Mouse (Mus musculus) frontal cortex, adult (tissue): ENCODE data around the gene Epop.

Experiments
- ATAC-seq: cut with Nextera tagmentation; 2 replicates; pipeline ENCODE4 v1.9.2; 2017; ENCODE audit warnings: mild to moderate bottlenecking, moderate library complexity, mixed read lengths; ENCODE audit not compliant: low TSS enrichment

The Epop gene

GRCm38 (mm10) chr11:97628568-97629518, 659 bp downstream of the Epop start:
- ATAC-seq = no peak; the same call in 1 of the 2 replicates

- no peak for ATAC-seq
Measured at GRCm38 (mm10) chr11:97628303-97628567, 1.3 kb downstream of the Epop start.

DNA sequence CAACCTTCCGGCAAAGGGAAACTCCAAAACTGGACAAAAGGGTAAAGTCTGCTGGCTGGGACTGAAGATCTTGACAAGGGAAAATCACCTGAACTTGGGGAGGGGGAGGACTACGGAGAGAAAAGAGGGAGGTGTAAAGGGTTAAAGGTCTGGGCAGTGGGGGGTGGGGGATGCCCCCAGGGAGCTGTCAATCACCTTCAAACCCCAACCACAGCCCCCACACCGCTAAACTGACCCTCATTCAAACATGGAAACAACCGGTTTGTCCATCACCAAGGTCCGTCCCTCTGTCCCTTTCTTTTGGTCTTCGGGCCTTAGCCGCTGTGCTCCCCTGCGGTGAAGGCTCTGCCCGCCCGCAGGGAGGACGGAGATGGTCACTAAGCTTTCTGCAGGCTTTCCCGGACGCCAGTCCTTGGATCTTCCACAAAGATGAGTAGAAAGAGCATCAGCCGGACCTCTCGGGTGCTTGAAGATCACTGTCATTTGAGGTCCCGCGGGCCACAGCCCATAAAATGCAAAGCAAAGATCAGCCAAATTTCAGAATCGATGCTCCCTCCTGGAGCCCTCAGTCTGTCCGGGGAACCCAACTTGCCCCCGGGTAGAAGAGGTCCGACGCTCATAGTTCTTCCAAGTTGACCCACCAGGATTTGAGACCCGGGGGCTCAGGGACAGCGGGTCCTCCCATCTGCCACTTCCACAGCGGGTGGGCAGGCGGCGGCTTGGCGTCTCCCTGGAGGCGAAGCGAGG, 1.8 kb downstream of the Epop start:
- ATAC-seq = no peak

DNA sequence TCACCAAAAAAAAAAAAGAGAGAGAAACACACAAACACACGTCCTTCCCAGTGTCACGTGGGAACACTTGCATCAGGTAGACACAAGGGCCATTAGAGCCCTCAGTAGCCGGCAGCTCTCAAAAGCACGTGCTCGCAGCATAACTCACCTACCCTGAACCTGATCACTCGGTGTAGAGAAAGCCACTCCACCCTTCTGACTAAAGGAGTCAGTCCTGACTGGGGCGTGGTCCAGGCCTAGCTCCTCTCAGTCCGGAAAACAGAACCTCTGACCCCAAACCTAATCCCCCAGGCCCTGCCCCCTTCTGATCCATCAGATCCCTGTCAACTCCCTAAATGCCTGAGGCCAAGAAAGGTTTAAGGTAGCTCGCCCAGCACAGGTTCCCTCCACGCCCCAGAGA, 2.7 kb downstream of the Epop start:
- no peak for ATAC-seq

DNA sequence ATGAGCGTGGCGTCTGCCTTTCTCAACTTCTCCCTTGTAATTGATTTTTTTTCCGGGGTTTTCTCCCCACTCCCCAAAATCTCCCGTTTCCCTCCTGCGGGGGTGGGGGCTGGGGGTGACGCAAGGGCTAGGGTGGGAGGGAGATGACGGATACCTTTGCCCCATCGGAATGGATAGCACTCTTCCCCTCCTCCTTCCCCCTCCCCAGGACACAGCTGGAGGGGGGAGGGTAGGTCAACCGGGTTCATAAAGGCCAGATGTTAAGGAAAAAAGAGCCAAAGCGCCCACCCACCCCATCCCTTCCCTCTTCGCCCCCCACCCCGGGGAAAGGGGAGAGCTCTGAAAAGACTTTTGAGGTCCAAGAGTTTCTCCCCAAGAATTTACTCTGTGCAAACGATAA, 3.1 kb downstream of the Epop start:
- ATAC-seq = no peak

GRCm38 (mm10) chr11:97625551-97625950, 4.0 kb downstream of the Epop start:
- no peak for ATAC-seq

DNA sequence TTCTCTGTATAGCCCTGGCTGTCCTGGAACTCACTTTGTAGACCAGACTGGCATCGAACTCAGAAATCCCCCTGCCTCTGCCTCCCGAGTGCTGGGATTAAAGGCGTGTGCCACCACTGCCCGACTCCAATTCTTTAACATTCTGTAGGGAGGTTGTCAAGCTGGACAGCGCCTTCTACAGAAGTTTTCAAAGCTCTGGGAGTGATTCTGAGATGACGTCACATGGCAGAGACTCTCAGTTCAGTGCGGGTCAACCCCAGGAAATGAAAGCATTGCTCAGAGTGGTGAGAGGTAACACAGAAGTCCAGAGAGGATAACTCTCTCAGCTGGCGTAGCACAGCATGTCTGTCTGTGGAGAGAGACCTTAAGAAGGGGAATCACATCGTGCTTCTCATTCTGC, 6.3 kb downstream of the Epop start:
- ATAC-seq = no peak

DNA sequence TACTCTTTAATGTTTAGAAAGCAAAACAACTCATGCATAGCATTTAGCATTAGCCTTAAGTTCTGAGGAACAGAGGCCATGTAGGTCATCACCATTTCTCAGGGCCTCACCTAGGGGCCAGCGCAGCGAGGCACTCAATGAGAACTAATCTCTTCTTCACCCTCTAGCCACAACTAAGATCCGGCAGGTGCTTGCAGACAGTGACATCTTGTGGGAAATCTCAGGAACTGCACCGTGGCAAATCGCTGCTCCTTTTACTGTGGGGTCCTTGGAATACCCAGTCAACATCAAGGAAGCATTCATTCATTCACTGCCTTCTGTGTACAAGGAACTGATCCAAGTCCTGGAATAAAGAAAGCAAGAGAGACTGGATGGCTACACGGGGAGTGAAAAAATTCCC, 7.1 kb downstream of the Epop start:
- ATAC-seq = 0 out of 2 replicates have a peak, but pooled peaks have one; percentile 32

DNA sequence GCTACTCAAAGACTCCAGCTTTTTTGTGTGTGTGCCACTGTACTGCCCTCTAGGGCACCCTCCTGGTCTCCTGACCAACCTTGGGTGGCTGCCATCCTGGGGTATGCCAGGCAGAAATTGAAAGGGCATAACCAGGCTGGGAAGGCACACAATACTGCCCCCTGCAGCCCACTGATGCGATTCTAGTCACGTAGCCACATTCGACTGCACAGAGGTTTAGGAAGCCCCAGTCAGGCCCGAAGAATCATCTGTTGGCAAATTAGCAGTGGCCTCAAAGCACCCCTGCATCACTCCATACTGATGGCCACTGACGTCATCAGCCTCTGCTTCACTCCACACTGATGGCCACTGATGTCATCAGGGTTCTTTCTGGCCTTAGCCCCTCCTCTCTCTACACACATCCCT, 10.1 kb downstream of the Epop start:
- ATAC-seq = peak; percentile 54

- ATAC-seq = 0 out of 2 replicates have a peak, but pooled peaks have one; percentile 32
Measured at GRCm38 (mm10) chr11:97618368-97618767, 11.1 kb downstream of the Epop start.

- no peak for ATAC-seq
Measured at GRCm38 (mm10) chr11:97615276-97615675, 14.2 kb downstream of the Epop start.

DNA sequence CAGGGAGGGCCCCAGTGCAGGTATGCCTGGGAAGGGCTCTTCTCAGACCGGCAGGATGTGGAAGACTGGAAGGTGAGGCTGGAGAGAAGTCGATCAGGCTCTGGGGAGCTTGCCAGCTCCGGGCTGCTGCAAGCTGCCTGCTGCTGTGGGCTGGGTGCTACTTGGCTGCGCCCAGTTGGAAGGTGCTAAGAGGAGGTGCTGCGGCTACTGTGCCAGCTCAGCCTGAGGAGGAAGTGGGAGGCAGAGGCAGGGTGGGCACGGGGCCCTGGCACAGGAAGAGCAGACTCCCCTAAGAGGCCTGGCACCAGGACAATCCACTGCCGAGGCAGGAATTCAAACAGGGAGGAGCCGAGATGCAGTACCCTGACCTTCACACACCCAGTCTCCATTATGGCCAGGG, 18.4 kb downstream of the Epop start:
- ATAC-seq = peak; percentile 73

- ATAC-seq = peak; percentile 67
Measured at GRCm38 (mm10) chr11:97609743-97610142, 19.8 kb downstream of the Epop start.

DNA sequence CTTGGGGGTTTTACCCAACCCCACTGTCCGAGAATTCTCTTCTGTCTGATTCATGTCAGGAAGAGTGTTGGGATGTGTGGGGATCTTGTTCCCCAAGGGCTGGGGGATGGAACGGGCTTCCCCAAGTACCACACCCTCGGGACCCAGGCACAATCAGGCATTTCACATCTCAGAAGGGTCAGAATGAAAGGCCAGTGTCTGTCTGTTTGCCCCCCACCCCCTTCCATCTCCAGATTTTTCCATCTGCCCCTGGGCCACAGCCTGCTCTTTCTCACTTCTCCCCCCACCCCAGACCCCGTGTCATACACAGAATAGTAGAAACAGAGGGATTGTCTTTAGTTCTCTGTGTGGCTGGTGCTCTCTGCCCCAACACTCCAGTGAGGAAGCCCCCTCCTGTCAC, 20.6 kb downstream of the Epop start:
- ATAC-seq = no peak

DNA sequence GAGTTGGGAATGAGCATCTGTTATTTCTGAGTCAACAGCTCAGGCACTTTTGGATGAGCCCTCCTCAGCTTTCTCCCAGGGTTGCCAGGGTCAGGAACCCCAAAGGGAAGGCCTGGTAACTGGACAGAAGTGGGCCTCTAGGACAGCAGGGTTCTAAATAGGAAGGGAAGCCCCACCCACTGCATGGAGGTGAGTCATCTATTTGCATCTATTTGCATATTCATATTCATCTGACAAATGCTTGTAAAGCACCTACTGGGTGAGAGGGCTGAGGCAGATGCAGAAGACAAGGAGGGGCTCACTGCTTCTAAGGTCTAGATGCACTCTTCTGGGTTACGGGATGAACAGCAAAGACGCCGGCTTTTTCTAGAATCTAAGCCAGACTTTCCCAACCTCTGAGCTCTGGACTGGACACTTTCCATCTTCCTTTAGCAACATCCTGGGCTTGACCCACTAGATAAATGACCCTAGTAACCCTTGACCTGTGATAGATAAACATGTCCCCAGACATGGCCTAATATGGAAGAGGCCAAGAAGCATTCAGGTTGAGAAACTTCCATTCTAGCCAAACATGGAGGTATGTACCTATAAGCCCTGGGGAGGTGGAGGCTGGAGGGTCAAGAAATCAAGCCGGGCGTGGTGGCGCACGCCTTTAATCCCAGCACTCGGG, 22.3 kb downstream of the Epop start:
- no peak for ATAC-seq

GRCm38 (mm10) chr11:97603891-97604290, 25.6 kb downstream of the Epop start:
- no peak for ATAC-seq

DNA sequence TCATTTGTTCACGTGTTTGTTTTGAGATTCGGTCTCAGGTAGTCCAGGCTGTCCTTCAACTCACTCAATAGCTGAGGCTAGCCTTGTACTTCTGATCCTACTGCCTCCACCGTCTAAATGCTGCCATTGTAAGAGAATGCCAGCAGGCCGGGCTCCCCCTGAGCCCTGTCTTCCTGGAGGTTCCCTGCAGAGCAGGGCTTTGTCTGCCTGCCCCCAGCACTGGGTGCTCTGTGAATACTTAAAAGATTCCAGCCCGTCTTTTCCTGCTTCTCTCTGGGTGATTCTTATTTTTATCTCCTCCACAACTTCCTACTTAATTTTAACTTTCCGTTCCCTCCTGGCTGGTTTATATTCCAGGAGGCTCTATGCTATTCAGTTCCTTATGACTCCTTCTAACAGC, 27.3 kb downstream of the Epop start:
- peak; percentile 57; the same call in 1 of the 2 replicates for ATAC-seq

- ATAC-seq = no peak
Measured at GRCm38 (mm10) chr11:97599104-97599503, 30.4 kb downstream of the Epop start.

DNA sequence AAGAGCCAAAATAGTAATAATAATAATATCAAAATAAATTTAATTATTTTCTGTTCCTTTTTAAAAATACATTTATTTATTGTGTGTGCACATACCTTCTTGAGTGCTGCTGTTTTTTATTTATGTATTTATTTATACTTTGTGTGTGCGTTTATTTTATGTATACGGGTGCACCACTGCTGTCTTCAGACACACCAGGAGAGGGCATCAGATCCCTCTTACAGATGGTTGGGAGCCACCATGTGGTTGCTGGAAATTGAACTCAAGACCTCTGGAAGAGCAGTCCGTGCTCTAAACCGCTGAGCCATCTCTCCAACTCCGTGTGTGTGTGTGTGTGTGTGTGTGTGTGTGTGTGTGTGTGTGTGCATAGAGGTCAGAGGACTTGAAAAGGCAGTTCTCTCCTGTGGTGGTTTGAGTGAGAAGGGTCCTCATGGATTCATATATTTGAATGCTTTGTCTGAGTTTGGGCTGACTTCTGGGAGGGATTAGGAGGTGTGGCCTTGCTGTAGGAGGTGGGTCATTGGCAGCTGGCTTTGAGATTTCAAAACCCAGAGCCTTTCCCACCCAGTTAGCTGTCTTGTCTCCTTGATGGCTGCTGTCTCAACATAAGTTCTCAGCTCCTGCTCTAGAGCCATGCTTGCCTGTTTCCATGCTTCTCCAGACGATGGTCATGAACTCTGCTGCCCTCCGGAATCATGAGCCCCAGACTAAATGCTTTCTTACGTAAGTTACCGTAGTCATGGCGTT, 31.4 kb downstream of the Epop start:
- ATAC-seq = no peak

DNA sequence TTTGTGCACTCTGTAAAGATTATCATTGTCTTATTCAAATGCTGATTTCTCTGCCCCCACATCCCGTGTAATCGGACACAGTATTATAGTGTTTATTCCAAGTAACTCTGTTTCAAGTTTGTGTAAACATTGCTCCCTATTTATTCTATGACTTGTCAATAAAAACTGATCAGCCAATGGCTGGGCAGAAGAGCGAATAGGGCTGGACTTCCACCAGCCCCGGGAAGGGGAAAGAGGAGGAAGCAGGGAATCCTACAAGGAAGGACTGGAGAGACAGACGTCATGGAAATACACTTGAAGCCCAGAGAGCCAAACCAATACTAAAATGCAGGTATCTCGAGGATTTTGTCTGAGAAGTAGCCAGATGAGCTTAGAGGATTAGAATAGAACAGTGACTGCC, 35.4 kb downstream of the Epop start:
- no peak for ATAC-seq

DNA sequence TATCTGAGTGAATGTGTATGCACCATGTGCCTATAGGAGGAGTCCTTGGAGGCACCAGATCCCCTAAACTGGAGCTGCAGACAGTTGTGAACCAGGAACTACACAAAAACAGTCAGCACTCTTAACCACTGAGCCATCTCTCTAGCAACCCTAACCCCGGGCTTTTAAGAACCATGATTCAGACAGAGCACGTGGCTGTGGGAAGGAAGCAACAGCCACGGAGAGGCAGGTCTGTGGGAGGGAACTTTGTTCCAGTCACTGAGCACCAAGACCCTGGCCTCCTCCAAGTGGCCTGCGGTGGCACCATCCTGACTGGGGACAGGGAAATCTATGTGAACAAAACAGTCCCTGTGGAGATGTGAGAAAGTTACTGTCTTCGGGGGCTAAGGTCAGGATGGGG, 37.6 kb downstream of the Epop start:
- ATAC-seq = no peak
